ENCODE assay signal across 23 mouse cellular contexts in genomic region chr11:60158271-60158670, GRCm38 (mm10). TPM values are rescaled to one million over a fixed set of nuclear protein-coding genes. Genes with fewer than 3 reads are reported as not detected.
DNase-seq lines count a peak whose midpoint lies in the region; ATAC-seq and TF ChIP-seq lines count a peak whose summit lies in the region.
"Had no signal": no experiment of that assay in that cellular context is flagged by ENCODE, and none has a peak within 500 bp of the region (broad histone marks: within the 10 kb centered on the region; RNA-seq: fewer than 3 reads in every experiment).

No protein-coding gene starts in this region.

- no peaks in the 10 kb centered on the region for H3K9me3 ChIP-seq in forebrain, embryonic 14.5 days (replicated peaks; ENCODE audit: control insufficient read depth, low read length)
- H3K9me3 ChIP-seq in forebrain, embryonic 12.5 days, result no peaks in the 10 kb centered on the region
- H3K9me3 ChIP-seq in liver, embryonic 13.5 days (replicated peaks), result no peaks in the 10 kb centered on the region
- H3K9me3 ChIP-seq in liver, postnatal 0 days (ENCODE audit: low read length), result no peaks in the 10 kb centered on the region
- H3K9me3 ChIP-seq: embryonic facial prominence, embryonic 13.5 days; hindbrain, embryonic 10.5 days; limb, embryonic 15.5 days; liver, embryonic 15.5 days; midbrain, embryonic 10.5 days had no signal

- peaks cover 19% of the 10 kb centered on the region for H3K4me1 ChIP-seq in forebrain, embryonic 14.5 days (ENCODE audit: control insufficient read depth, insufficient read depth, low read length)
- H3K4me1 ChIP-seq in forebrain, embryonic 12.5 days, result peaks cover 63% of the 10 kb centered on the region
- H3K4me1 ChIP-seq in liver, embryonic 13.5 days (replicated peaks), result peaks cover 65% of the 10 kb centered on the region
- H3K4me1 ChIP-seq in liver, postnatal 0 days (ENCODE audit: insufficient read depth), result peaks cover 13% of the 10 kb centered on the region

- intact Hi-C loops in gastrocnemius, adult 2 months (cut with DNase I), result no loop called here

- H3K36me3 ChIP-seq in forebrain, embryonic 14.5 days (ENCODE audit: control insufficient read depth, insufficient read depth, low read length), result peaks cover 37% of the 10 kb centered on the region
- H3K36me3 ChIP-seq in forebrain, embryonic 12.5 days (replicated peaks), result peaks cover 15% of the 10 kb centered on the region; the same call in 1 of the 2 replicates
- peaks cover 16% of the 10 kb centered on the region for H3K36me3 ChIP-seq in liver, embryonic 13.5 days
- peaks cover 6% of the 10 kb centered on the region; the same call in 1 of the 2 replicates for H3K36me3 ChIP-seq in liver, postnatal 0 days (replicated peaks; ENCODE audit: insufficient read depth, low read length)

- H3K27ac ChIP-seq in forebrain, embryonic 14.5 days (ENCODE audit: low read depth, low read length), result peak overlapping the region; percentile 9; the same call in 1 of the 2 replicates
- no peak overlapping the region for H3K27ac ChIP-seq in forebrain, embryonic 12.5 days
- H3K27ac ChIP-seq in liver, embryonic 13.5 days, result 0 out of 2 replicates have a peak overlapping the region, but pooled peaks have one; percentile 16
- no peak overlapping the region for H3K27ac ChIP-seq in liver, postnatal 0 days (ENCODE audit: low read depth)
- H3K27ac ChIP-seq in gastrocnemius, adult 2 months, result no peak overlapping the region
- H3K27ac ChIP-seq: embryonic facial prominence, embryonic 13.5 days; hindbrain, embryonic 10.5 days; limb, embryonic 15.5 days; liver, embryonic 15.5 days; midbrain, embryonic 10.5 days had no signal

- no peak for ATAC-seq in forebrain, embryonic 14.5 days
- ATAC-seq in forebrain, embryonic 12.5 days (ENCODE audit: low FRiP score), result no peak
- no peak for ATAC-seq in liver, embryonic 13.5 days (ENCODE audit: low read depth)
- no peak for ATAC-seq in liver, postnatal 0 days
- ATAC-seq: intestine, postnatal 0 days; lung, postnatal 0 days had no signal

- H3K4me3 ChIP-seq in forebrain, embryonic 14.5 days (ENCODE audit: low read depth, low read length), result no peak overlapping the region
- H3K4me3 ChIP-seq in forebrain, embryonic 12.5 days (replicated peaks), result no peak overlapping the region
- H3K4me3 ChIP-seq in liver, embryonic 13.5 days (replicated peaks), result no peak overlapping the region
- no peak overlapping the region for H3K4me3 ChIP-seq in liver, postnatal 0 days (ENCODE audit: low read depth, low read length)
- H3K4me3 ChIP-seq in gastrocnemius, adult 2 months, result no peak overlapping the region
- H3K4me3 ChIP-seq: embryonic facial prominence, embryonic 13.5 days; erythroblast, embryonic 14.5 days; hindbrain, embryonic 10.5 days; limb, embryonic 15.5 days; liver, embryonic 15.5 days; midbrain, embryonic 10.5 days had no signal

- H3K27me3 ChIP-seq in forebrain, embryonic 14.5 days (replicated peaks; ENCODE audit: control insufficient read depth, insufficient read depth, low read length), result no peaks in the 10 kb centered on the region
- no peaks in the 10 kb centered on the region for H3K27me3 ChIP-seq in forebrain, embryonic 12.5 days
- H3K27me3 ChIP-seq in liver, embryonic 13.5 days, result no peaks in the 10 kb centered on the region
- H3K27me3 ChIP-seq in liver, postnatal 0 days (ENCODE audit: insufficient read depth, low read length), result no peaks in the 10 kb centered on the region
- H3K27me3 ChIP-seq: embryonic facial prominence, embryonic 13.5 days; limb, embryonic 15.5 days; liver, embryonic 15.5 days had no signal

- 84% methylated on average over 4 of the region's 4 CpGs for WGBS in forebrain, embryonic 14.5 days
- 93% methylated on average over 4 of the region's 4 CpGs for WGBS in forebrain, embryonic 12.5 days
- WGBS in liver, embryonic 13.5 days (ENCODE audit: insufficient replicate concordance), result 65% methylated on average over 4 of the region's 4 CpGs
- 66% methylated on average over 4 of the region's 4 CpGs for WGBS in liver, postnatal 0 days (ENCODE audit: insufficient replicate concordance)

- H3K9ac ChIP-seq in forebrain, embryonic 14.5 days (ENCODE audit: low read length), result no peak overlapping the region
- no peak overlapping the region for H3K9ac ChIP-seq in forebrain, embryonic 12.5 days
- no peak overlapping the region for H3K9ac ChIP-seq in liver, embryonic 13.5 days
- no peak overlapping the region for H3K9ac ChIP-seq in liver, postnatal 0 days (replicated peaks)
- H3K9ac ChIP-seq: embryonic facial prominence, embryonic 13.5 days; limb, embryonic 15.5 days; liver, embryonic 15.5 days had no signal

- TF ChIP-seq EP300 in liver, postnatal 0 days (IDR thresholded peaks at IDR 0.05; ENCODE audit: low read depth), result no peak

- no peak for TF ChIP-seq CTCF in liver, postnatal 0 days (IDR thresholded peaks at IDR 0.05; ENCODE audit: low read depth)
- no peak for TF ChIP-seq CTCF in brain, embryonic 14.5 days (IDR thresholded peaks at IDR 0.05; ENCODE audit: borderline replicate concordance, extremely low read depth, insufficient read depth, insufficient read length)
- TF ChIP-seq CTCF in gastrocnemius, adult 2 months (IDR thresholded peaks at IDR 0.05), result no peak

- peak; percentile 30 for DNase-seq in forebrain, embryonic 14.5 days (ENCODE audit: low spot score)
- no peak for DNase-seq in liver, embryonic 13.5 days
- DNase-seq in liver, postnatal 0 days, result no peak
- DNase-seq in brain, embryonic 14.5 days (ENCODE audit: low read depth), result peak; percentile 24
- DNase-seq in thymus, postnatal 14 days, result peak; percentile 50
- no peak for DNase-seq in gastrocnemius, adult 2 months
- no peak for DNase-seq in cerebellum, adult 18-20 months
- DNase-seq: adrenal gland, postnatal 10 days; cerebellum, postnatal 25 days; embryo, embryonic 11 days; gastrocnemius, postnatal 14 days; heart, adult 11 months; kidney, postnatal 25 days had no signal

- no peak overlapping the region for H3K4me2 ChIP-seq in forebrain, embryonic 14.5 days (ENCODE audit: low read length)
- H3K4me2 ChIP-seq in forebrain, embryonic 12.5 days, result no peak overlapping the region
- no peak overlapping the region for H3K4me2 ChIP-seq in liver, embryonic 13.5 days
- H3K4me2 ChIP-seq in liver, postnatal 0 days (ENCODE audit: low read depth, low read length), result no peak overlapping the region
- H3K4me2 ChIP-seq: embryonic facial prominence, embryonic 13.5 days; heart, embryonic 11.5 days; limb, embryonic 15.5 days; liver, embryonic 15.5 days had no signal

- no peak for TF ChIP-seq POLR2A in brain, embryonic 14.5 days (IDR thresholded peaks at IDR 0.05; ENCODE audit: borderline replicate concordance, extremely low read depth, insufficient read depth, insufficient read length, poor library complexity, severe bottlenecking)

RNA-seq across cellular contexts. Expression of gene Rai1, which starts 53.5 kb away (rescaled TPM):
- 26.4 and 28.5 TPM in 2 replicates for polyA plus RNA-seq in forebrain, embryonic 14.5 days (2014; fragmentation: Nextera tagmentation; extraction: Ambion mirVana)
- 34.2 and 35.1 TPM in 2 replicates for polyA plus RNA-seq in forebrain, embryonic 12.5 days (2016; fragmentation: Nextera tagmentation; extraction: Ambion mirVana)
- polyA plus RNA-seq in liver, embryonic 13.5 days (2015; fragmentation: Nextera tagmentation; extraction: Ambion mirVana), result 5.1 and 5.7 TPM in 2 replicates
- polyA plus RNA-seq in liver, postnatal 0 days (2015; fragmentation: Nextera tagmentation; extraction: Ambion mirVana), result 3.8 and 4.4 TPM in 2 replicates
- polyA plus RNA-seq in brain, embryonic 14.5 days (2012; rRNA removed), result 65.8 and 78.4 TPM in 2 replicates
- 10 to 100 TPM; 23.8 to 27.3 TPM for total RNA-seq in gastrocnemius, adult 2 months (2021)

Comparison
In these comparisons a context has a peak if more than half of its experiments do, and no peak if none do; other contexts are left out.
1. H3K27ac ChIP-seq: peak in forebrain, embryonic 14.5 days (single experiment) and liver, embryonic 13.5 days (single experiment); none in forebrain, embryonic 12.5 days (single experiment), liver, postnatal 0 days (single experiment) and gastrocnemius, adult 2 months (single experiment).
2. DNase-seq: peak in forebrain, embryonic 14.5 days (single experiment), brain, embryonic 14.5 days (single experiment) and thymus, postnatal 14 days (single experiment); none in liver, embryonic 13.5 days (single experiment), liver, postnatal 0 days (single experiment), gastrocnemius, adult 2 months (single experiment) and cerebellum, adult 18-20 months (0 of 2).